Mouse (Mus musculus) 3T3-L1 (cell line): Measurements from ENCODE around the gene Uqcrh.

Experiments
- DNase-seq: peaks from one replicate; pipeline ENCODE4 v3.0.0-alpha.2; 2015; ENCODE audit warnings: low read depth, low spot score

Gene Uqcrh

DNA sequence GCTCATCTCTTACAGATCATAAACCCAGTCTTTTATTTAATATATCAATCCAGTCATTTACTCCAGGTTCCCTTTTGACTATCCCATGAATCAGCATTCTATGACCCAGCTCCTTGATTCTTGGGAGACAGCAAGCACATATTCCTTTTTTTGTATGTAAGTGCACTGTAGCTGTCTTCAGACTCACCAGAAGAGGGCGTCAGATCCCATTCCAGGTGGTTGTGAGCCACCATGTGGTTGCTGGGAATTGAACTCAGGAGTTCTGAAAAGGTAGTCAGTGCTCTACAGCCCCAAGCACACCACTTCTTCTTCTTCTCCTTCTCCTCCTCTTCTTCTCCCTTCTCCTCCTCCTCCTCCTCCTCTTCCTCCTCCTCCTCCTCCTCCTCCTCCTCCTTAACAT, 17.3 kb downstream of the Uqcrh start:
- DNase-seq, result no peak

DNA sequence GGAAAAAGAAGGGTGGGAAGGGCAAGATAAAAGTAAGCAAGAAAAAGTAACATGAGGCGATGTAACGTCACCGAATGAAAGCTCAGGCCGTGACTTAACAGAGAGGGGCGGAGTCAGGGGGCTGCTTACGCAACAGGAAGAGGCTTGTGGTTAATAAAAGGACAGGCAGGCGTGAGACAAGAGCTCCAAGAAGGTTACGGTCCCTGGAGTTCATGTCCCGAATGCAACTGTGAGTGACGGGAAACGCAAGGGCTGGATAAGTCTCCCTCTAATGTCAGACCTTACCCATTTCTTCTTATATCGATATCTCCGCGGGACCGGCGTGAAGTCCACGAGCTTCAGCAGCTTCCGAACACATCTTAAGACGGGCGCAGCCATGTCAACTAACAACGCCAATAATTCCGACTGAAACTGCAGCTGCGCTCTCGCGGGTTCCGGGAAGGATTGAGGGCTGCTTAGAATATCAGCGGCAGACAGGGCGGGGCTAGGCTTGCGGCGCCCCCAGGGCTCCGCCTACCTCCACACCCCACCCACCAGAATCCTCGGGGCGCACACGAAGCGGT, 21.4 kb downstream of the Uqcrh start, which contains the start of gene Nsun4:
TSS of gene Nsun4 (minus strand) at position 478 of the 563 bp plus-strand sequence.
- peak; percentile 96 for DNase-seq

DNA sequence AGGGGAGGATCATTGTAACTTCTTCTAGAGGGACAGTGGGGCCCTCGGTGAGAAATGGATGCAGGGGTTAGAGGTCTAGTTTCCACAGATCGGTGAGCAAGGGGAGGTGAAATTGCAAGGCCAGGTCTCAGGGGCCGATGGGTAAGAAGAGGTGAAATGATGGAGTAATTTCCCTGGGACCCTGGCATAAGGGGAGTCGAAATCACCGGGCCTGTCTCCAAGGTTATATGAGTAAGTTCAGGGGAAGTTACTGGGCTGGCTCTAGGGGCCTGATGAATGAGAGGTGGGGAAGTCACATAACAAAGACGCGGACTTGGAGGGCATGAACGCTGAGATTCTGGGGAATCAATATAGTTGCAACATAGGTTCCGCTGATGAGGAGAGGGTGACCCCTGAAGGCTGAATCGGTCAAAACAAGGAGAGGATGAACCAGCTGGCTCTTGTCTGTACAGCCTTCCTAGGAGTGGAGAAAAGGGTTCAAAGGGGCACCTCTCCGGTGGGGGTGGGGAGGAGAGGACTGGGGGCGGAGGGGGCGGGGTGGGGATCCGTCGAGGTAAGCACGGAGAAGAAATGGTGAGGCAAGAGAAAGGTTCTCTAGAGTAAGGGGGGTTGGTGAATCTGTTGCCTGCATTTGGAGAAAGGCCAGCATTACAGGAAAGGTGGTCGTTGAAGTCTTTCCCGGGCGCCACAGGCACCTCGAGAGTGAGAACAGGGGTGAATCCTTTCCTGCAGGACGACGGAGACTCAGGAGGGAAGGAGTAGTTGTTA, 22.2 kb downstream of the Uqcrh start:
- DNase-seq, result peak; percentile 58

DNA sequence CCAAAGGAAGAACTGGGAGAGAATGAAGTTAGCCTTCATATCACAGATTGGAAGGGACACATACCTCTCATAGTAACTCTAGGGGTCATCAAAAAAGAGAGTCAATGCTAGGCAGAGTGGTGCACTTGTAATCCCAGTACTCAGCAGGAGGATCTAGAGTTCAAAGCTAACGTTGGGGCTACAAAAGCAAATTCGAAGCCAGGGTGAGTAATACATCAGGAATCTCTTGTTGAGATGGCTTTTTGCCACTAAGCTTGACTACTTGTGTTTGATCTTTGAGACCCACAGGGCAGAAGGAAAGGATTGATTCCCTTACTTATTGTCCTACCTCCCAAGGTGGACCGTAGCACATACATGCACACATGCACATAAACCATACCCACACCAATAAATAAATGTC, 25.7 kb downstream of the Uqcrh start:
- peak; percentile 64 for DNase-seq

DNA sequence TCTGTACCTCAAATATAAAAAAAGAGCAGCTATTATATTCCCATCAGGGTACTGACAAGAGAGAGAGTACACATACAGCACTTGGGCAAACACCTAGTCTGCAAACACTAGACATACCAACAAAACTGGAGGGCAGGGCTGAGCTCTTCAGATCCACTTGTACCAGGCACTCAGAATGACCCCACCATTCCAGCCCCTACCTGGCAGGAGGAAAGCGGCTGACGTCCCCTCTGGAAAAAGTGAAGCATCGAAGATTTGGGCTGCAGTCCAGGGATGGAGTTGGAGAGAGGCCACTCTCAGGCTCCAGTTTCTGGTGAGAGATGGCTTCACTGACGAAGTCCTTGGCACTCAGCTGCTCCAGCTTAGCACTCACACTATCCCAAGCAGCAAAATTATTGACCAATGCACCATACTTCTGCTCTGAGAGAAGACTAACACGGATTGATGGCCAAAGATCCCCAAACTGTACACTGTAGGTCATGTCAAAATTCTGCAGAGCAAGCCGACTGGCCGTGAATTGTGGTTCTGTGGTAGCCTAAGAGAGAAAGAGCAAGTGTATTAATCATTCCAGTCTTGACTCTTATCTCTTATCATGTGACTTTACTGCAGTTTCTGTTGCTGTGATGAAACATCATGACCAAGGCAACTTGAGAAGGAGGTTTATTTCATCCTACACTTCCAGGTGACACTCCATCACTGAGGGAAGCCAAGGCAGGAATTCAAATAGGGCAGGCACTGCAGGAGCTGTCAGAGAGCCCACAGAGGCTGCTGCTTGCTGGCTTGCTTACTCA, 26.5 kb downstream of the Uqcrh start:
- no peak for DNase-seq

DNA sequence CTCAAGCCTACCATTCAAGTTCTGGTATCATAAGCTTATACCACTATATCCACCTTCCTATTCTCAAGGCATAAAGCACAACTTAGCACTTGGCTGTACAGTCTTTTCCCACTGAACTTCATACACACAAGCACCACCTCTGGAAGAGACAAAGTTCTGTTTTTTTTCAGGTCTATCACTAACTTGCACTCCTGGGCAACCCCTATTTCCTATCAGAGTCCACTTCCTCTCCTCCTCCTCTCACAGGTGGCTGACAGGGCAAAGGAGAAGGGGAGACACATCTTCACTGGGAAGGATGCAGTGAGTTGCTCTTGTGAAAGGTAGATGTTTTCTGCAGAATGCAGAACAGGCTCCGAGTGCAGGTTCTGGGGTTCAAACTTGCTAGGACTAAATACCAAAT, 27.2 kb downstream of the Uqcrh start:
- DNase-seq, result no peak

DNA sequence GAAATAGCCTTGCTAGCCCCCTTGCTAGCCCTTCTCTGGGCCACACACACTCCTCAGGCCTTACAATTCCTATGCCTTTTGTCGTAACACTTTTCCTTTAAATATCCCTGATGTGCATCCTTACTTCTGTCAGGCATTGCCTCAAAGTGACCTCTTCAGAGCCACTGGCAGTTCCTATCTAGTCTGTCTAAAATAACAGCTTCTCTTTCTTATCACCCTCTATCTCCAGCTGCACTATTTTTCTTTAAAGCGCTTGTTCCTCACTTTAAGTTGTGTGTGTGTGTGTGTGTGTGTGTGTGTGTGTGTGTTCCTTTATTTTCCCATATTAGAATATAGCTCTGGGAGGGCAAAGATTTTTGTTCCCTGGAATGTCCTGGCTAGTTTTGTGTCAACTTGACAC, 28.3 kb downstream of the Uqcrh start:
- DNase-seq, result no peak

DNA sequence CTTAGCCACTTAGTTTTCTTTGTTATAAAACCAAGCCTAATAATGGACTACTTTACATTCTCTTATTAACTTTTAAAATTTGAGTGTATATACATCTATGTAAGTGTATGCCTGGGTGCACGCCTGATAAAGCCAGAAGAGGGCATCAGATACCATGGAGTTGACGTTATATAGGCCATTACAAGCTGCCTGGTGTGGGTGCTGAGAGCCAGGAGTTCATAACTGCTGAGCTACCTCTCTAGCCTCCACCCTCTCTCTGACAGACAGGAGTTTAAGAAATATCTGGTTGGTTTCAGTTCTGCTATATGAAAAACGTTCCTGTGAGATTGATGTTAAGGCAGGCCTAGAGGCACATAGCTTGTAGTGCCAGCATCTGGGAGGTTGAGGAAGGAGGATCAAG, 32.7 kb downstream of the Uqcrh start:
- DNase-seq, result peak; percentile 3

DNA sequence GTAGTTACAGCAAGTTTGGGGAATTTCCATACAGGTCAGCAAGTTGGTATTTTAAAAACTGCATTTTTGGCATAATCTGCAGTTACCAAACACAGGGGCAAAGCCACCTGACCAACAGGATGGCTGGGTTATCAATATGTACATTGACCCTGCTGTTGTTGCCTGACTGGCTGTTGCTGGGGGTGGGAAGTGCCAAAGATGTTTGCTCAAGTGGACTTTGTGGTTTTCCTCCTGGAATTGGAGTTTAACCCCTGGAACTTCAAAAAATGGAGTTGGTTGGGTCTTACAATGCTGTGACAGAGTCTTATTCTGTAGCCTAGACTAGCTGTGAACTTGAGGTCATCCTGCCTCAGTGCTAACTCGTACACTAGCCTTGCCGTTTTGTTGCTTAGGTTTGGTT, 34.4 kb downstream of the Uqcrh start:
- no peak for DNase-seq

DNA sequence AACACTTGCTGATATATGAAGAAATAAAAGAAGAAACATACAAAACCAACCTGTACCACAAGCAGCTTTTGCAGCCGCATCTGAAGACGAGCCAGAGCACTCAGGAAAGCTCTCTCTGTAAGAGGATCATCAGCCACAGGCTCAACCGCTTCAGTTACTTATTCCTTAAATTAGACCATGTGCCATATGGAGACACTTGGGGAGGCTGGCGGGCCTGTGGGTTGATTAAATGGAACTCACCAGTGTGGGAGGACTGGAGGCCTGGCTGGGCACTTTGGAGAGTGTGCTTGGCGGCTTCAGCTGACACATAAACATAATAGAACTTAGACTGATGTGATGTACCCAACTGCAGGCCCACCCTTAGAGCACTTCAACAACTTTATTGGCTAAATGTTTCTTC, 41.5 kb downstream of the Uqcrh start:
- DNase-seq, result no peak

DNA sequence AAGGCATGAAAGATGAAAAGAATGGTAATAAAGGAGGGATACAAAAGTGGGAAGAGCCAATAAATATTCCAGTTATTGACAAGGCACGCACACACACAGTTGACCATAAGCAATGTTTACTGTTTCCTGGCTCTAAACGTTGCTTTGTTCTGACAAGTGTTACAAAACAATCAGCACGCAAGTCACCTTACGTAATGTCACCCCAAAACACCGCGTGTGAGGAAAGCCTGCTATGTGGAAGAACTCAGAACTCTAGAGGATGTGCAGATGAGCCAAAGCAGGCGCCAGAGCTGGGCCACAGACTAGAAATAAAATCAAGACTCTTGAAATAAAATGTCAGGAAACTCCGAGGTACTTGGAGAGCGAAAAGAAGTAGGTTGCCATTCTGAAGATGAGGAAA, 42.0 kb downstream of the Uqcrh start:
- DNase-seq, result no peak

DNA sequence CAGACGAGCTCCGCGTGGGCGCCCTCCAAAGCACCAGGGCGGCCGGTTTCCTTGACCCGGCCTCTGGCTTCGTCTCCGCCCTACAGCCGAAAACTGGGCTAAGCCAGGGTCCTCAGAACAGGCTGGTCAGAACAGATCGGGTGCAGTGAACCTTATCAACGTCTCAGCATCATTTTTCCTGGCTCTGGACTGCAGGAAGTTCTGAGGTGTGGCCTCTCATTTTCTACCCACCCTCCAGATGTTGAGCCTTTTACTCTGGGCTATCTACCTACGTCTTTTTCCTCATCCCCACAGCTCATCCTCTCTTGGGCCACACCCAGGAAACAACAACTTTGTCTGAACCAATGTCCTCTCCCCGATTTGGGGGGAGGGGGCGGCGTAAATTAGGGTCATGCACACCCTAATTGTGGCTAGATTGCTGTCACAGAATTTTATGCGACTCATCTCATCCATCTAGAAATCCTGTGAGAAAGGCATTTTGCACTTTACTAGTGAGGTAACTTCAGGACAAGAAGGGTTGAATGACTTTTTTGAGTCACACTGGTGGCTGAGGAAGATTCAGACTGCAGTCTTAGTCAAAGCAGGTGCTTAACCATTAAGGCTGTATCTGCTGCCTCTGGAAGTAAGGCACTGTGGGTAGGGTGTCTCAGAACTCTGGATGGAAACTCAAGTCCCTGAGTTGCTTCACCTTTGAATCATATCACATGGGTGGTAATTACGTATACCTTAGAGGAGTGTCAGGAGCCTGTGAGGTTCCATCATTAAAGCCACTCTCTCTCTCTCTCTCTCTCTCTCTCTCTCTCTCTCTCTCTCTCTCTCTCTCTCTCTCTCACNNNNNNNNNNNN, 56.7 kb downstream of the Uqcrh start, which contains the start of gene Faah:
TSS of gene Faah (minus strand) at position 25 of the 845 bp plus-strand sequence.
- no peak for DNase-seq

DNA sequence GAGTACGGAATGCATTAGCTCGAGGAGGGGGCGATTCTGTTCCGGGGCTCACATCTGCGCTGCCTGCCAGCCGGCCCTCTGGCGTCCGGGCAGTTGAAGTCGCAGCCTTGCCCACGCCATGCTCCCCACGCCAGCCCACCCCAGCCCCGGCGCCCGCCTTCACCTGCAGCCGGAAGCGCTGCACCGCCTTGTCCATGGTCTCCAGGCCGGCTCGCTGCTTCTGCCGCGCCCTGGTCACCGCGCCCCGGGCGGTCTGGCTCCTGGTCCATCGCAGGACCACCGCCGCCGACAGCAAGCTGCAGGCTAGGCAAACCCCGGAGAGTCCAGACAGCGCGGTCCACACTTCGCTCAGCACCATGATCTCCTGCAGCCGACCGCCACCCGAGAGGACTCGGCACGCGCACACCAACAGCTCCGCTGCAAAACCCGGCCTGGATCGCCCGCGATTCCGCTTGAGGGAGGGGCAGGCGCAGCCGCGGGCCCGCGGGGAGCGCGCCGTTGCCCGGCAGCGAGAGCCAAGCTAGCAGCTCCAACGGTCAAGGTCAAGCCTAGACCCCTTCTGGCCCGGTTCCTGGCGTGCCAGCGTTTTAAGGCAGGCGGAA, 57.5 kb downstream of the Uqcrh start:
- no peak for DNase-seq
